Mouse (Mus musculus) hindbrain, embryonic 14.5 days (tissue): ENCODE measurements at regions not wholly inside any gene's neighbourhood (a gene's known extent, or its start where the extent isn't known, plus 50 kb on each side); places are given as distances from the start of the nearest gene placed in this dataset.

ENCODE experiments used
- ATAC-seq: fragments of 200-750 bp; cut with Nextera tagmentation; 2 replicates; pipeline ENCODE4 v1.8.0; 2017; ENCODE audit warnings: moderate number of reproducible peaks, mild to moderate bottlenecking, moderate TSS enrichment, moderate library complexity; ENCODE audit not compliant: low FRiP score
- DNase-seq: peaks from one replicate; pipeline ENCODE4 v3.0.0-alpha.2; 2015; ENCODE audit warnings: low spot score
- H3K27ac ChIP-seq: fragments of 300-500 bp; sonication (generic); 2 replicates; pipeline ENCODE4 v1.5.1; 2014; ENCODE audit warnings: mild to moderate bottlenecking, moderate library complexity
- H3K27me3 ChIP-seq: fragments of 300-500 bp; sonication (generic); 2 replicates; pipeline ENCODE4 v1.6.1; 2014; ENCODE audit warnings: mild to moderate bottlenecking, low read length, mixed read lengths; ENCODE audit not compliant: control insufficient read depth, insufficient read depth
- H3K36me3 ChIP-seq: fragments of 300-500 bp; sonication (generic); replicated peaks from 2 replicates; pipeline ENCODE4 v1.6.1; 2014; ENCODE audit not compliant: control insufficient read depth, insufficient read depth
- H3K4me1 ChIP-seq: fragments of 300-500 bp; sonication (generic); replicated peaks from 2 replicates; pipeline ENCODE4 v1.6.1; 2014; ENCODE audit warnings: antibody characterized with exemption, low read length, mixed read lengths; ENCODE audit not compliant: control insufficient read depth, insufficient read depth
- H3K4me2 ChIP-seq: fragments of 300-500 bp; sonication (generic); replicated peaks from 2 replicates; pipeline ENCODE4 v1.6.1; 2014; ENCODE audit warnings: mild to moderate bottlenecking, moderate library complexity
- H3K4me3 ChIP-seq: fragments of 300-500 bp; sonication (generic); replicated peaks from 2 replicates; pipeline ENCODE4 v1.5.1; 2014; ENCODE audit warnings: mild to moderate bottlenecking, low read length
- H3K9ac ChIP-seq: fragments of 300-500 bp; sonication (generic); 2 replicates; pipeline ENCODE4 v1.6.1; 2014
- H3K9me3 ChIP-seq: fragments of 300-500 bp; sonication (generic); 2 replicates; pipeline ENCODE4 v1.6.1; 2016; ENCODE audit warnings: low read length; ENCODE audit not compliant: control insufficient read depth
- WGBS: fragments of 180-500 bp; shearing (Covaris S2); extraction: QIAGEN DNeasy Blood & Tissue Kit; methylation state at CpG from one replicate; pipeline ENCODE4 v1.1.7; 2014; 5-methylcytosine and 5-hydroxymethylcytosine counted together

DNA sequence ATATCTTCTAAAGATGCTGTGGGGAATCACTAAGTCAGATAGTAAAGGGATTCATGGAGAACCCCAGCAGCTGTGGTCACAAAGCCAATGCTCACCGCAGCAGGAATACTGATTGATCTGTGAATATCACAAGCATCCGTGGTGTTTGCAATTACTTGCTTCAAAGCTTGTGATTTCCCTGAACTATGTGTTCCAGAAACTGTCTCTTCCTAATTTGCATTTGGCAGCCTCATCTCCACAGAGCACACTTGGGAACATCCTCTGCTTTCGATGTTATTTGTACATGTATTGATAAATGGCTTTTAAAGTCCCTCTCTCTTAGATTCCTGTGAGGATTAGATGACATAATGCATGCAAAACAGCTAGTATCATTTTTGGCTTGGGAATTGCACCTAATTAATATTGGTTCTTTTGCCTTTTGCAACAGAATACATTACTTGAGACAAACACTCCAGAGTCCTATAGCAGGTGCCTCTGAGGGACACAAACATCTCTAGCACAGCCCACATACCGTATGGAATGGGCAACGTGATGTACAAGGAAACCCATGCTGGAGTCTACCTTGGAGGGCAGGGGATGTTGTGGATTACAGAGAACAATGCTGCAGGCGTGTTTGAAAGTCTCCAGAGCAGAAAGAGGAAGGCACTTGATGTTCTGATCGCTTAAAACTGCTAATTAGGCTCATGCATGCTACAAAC lies 211.0 kb downstream of the Nuak1 start:
- no peaks in the 10 kb centered on the region for H3K9me3 ChIP-seq
- no peak for DNase-seq
- ATAC-seq, result no peak

DNA sequence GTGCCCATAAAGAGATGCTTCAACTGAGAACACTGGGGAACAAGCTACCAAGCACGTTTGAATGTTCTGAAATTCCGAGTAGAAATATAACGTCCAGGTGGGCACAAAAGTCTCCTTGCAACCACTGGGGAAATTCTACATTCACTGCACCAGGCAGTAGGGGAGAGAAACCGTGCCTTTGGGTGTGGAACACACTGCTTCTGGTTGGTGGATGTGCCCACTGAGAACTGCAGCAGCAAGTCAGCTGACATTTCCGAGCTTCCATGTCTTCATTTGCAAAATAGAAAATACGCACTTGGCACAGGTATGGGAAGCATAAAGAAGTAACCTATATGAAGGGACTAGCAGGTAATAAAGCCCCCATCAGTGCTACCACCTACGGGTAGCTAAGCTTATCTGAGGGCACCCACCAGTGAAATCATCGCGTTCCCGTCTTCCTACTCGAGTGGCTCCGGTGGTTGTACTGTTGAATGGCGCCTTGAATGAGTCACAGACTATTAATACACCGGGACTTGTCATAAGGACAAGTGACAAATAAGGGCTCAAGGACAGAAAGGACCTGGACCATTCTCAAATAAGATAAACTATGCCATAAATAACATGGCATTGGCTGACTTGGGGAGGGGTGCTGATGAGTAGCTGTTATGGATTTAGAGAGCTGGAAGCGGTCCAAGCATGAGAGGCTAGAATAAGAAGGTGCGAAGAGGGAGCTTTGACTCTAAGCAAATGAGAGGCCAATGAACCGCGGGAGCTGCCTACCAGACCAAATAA lies 210.2 kb downstream of the Nuak1 start:
- Histone ChIP-seq H3K4me2 (no peak overlapping the region), H3K9ac (no peak overlapping the region), H3K36me3 (no peaks in the 10 kb centered on the region), H3K4me3 (no peak overlapping the region), H3K27me3 (no peaks in the 10 kb centered on the region), H3K27ac (no peak overlapping the region), H3K9me3 (no peaks in the 10 kb centered on the region), H3K4me1 (no peaks in the 10 kb centered on the region)
- no peak for DNase-seq
- 88% methylated on average over 18 of the region's 18 CpGs for WGBS
- no peak for ATAC-seq

More for the DNA sequence above, 211.0 kb downstream of the Nuak1 start:
- no peaks in the 10 kb centered on the region for H3K36me3 ChIP-seq
- H3K27ac ChIP-seq, result no peak overlapping the region
- H3K27me3 ChIP-seq, result no peaks in the 10 kb centered on the region
- WGBS, result 66% methylated on average over 7 of the region's 7 CpGs
- H3K4me1 ChIP-seq, result no peaks in the 10 kb centered on the region
- no peak overlapping the region for H3K9ac ChIP-seq
- no peak overlapping the region for H3K4me2 ChIP-seq
- no peak overlapping the region for H3K4me3 ChIP-seq

DNA sequence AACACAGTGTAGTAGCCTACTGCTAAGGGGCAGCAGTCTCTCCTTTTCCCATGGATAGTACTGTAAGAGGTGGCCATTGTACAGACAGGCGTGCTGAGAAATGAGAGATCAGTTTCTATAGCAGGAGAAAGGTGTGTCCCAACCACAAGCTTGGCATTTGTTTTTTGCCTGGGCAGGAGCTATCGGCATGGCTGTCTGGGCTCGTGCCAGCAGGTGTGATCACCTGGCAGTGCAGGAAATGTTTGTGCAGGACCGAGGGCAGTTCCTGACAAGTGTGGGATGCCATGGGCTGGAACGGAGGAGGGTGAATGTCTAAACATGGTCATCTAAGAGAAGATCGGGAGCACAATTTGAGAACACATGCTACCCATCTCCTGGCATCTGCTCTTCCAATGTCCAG lies 205.4 kb downstream of the Nuak1 start:
- no peaks in the 10 kb centered on the region for H3K9me3 ChIP-seq
- H3K4me3 ChIP-seq, result no peak overlapping the region
- no peaks in the 10 kb centered on the region for H3K36me3 ChIP-seq
- DNase-seq (no peak), ATAC-seq (no peak)
- H3K9ac ChIP-seq, result no peak overlapping the region
- WGBS, result 91% methylated on average over 6 of the region's 6 CpGs
- H3K4me1 ChIP-seq, result peaks cover 8% of the 10 kb centered on the region; the same call in 1 of the 2 replicates
- no peak overlapping the region for H3K27ac ChIP-seq
- no peak overlapping the region for H3K4me2 ChIP-seq
- no peaks in the 10 kb centered on the region for H3K27me3 ChIP-seq

DNA sequence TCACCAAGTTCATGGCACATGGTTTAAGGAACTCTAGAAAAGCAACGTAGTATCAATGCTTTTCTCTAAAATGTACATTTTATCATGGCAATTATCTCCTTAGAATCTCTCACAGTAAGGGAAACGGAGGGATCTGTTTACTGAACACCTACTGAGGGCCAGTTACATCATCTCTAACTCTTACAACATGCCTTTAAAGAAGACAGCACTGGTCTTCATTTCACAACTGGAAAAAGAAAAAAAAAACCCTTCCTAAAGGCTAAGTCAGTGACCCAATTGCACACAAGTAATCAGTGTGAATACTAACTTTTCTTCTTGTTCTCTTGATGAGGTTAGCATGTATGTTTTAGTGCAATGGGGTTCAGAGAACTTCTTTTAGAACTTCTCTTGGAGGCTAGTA lies 204.2 kb downstream of the Nuak1 start:
- 82% methylated on average over 2 of the region's 2 CpGs for WGBS
- no peak overlapping the region for H3K4me3 ChIP-seq
- no peak overlapping the region for H3K4me2 ChIP-seq
- H3K9ac ChIP-seq, result no peak overlapping the region
- no peak overlapping the region for H3K27ac ChIP-seq
- ATAC-seq (no peak), DNase-seq (no peak)
- H3K4me1 ChIP-seq, result peaks cover 8% of the 10 kb centered on the region; the same call in 1 of the 2 replicates
- H3K9me3 ChIP-seq, result 0 out of 2 replicates have a peak, but pooled peaks cover under 1% of the 10 kb centered on the region
- H3K36me3 ChIP-seq, result no peaks in the 10 kb centered on the region
- no peaks in the 10 kb centered on the region for H3K27me3 ChIP-seq

- no peak overlapping the region for H3K4me2 ChIP-seq
- ATAC-seq, result no peak
These were observed 202.0 kb downstream of the Nuak1 start for GRCm38 (mm10) chr10:84238279-84238963.

DNA sequence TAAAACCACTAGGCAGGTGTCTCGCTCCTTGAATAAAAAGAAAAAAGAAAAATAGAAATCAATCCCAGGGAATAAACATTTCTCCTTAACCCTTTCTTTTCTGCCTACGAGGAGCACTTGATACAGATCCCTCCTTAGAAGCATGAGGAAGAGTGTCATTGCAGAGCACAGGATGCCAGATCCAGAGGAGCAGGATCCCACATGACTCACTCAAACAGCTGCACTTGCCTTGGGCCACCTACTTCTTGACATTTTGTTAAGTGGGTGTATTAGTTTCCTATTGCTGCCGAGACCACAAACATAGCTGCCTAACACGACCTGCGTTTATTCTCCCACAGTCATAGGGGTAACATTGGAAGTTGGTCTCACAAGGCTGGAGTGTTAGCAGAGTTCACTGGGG lies 197.1 kb downstream of the Nuak1 start:
- no peak overlapping the region for H3K9ac ChIP-seq
- no peak overlapping the region for H3K27ac ChIP-seq
- no peaks in the 10 kb centered on the region for H3K36me3 ChIP-seq
- no peak overlapping the region for H3K4me3 ChIP-seq
- WGBS, result 96% methylated on average over 5 of the region's 5 CpGs
- peaks cover 14% of the 10 kb centered on the region for H3K9me3 ChIP-seq
- peaks cover 6% of the 10 kb centered on the region; the same call in 1 of the 2 replicates for H3K4me1 ChIP-seq
- no peak overlapping the region for H3K4me2 ChIP-seq
- ATAC-seq (no peak), DNase-seq (no peak)
- no peaks in the 10 kb centered on the region for H3K27me3 ChIP-seq

More at GRCm38 (mm10) chr10:84238279-84238963, 202.0 kb downstream of the Nuak1 start:
- H3K4me1 ChIP-seq, result peaks cover 8% of the 10 kb centered on the region; the same call in 1 of the 2 replicates
- DNase-seq, result peak; percentile 45
- 47% methylated on average over 18 of the region's 18 CpGs for WGBS
- H3K4me3 ChIP-seq, result no peak overlapping the region
- no peak overlapping the region for H3K9ac ChIP-seq
- H3K9me3 ChIP-seq, result peaks cover 14% of the 10 kb centered on the region
- no peaks in the 10 kb centered on the region for H3K27me3 ChIP-seq
- H3K27ac ChIP-seq, result no peak overlapping the region
- H3K36me3 ChIP-seq, result no peaks in the 10 kb centered on the region

DNA sequence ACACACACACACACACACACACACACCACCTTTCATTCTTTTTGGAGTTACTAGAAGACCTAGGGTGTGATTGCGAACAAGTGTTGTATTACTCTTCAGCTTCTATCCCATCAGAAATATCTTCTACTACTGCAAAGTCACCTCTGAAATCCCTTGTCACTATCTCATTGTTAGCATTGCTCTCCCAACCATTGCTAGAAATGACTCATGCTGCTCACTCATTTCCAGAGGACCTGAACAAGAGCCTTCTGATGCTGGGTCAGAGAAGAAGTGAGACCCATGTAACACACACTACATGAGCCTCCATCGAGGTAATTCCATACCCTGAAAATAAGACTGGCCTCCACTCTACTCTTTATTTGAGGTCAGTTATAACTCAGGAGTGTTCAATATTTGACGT lies 191.1 kb downstream of the Nuak1 start:
- Histone ChIP-seq H3K4me2 (no peak overlapping the region), H3K27me3 (no peaks in the 10 kb centered on the region), H3K4me1 (no peaks in the 10 kb centered on the region), H3K9me3 (no peaks in the 10 kb centered on the region), H3K9ac (no peak overlapping the region), H3K4me3 (no peak overlapping the region), H3K36me3 (no peaks in the 10 kb centered on the region), H3K27ac (no peak overlapping the region)
- 94% methylated on average over 3 of the region's 3 CpGs for WGBS
- DNase-seq, result no peak
- ATAC-seq, result no peak

GRCm38 (mm10) chr10:84260931-84261650 lies 179.3 kb downstream of the Nuak1 start:
- WGBS, result 83% methylated on average over 6 of the region's 6 CpGs
- ATAC-seq (no peak), DNase-seq (no peak)
- Histone ChIP-seq H3K36me3 (no peaks in the 10 kb centered on the region), H3K27me3 (no peaks in the 10 kb centered on the region; the same call in 1 of the 2 replicates), H3K4me1 (no peaks in the 10 kb centered on the region), H3K27ac (no peak overlapping the region), H3K9ac (no peak overlapping the region), H3K4me2 (no peak overlapping the region), H3K9me3 (no peaks in the 10 kb centered on the region), H3K4me3 (no peak overlapping the region)

- Histone ChIP-seq H3K36me3 (no peaks in the 10 kb centered on the region), H3K27me3 (no peaks in the 10 kb centered on the region; the same call in 1 of the 2 replicates), H3K4me2 (no peak overlapping the region), H3K9ac (no peak overlapping the region), H3K4me3 (no peak overlapping the region), H3K27ac (no peak overlapping the region), H3K4me1 (no peaks in the 10 kb centered on the region), H3K9me3 (no peaks in the 10 kb centered on the region)
- WGBS, result 92% methylated on average over 4 of the region's 4 CpGs
- ATAC-seq (no peak), DNase-seq (no peak)
These were observed 177.5 kb downstream of the Nuak1 start for GRCm38 (mm10) chr10:84262943-84263342.
